Mouse (Mus musculus) kidney, adult 2 months (tissue): Measurements from ENCODE around the gene Rtp4.

Experiments used
- CTCF ChIP-seq: fragments of 200-500 bp; conservative IDR thresholded peaks from 2 replicates; pipeline ENCODE4 v1.5.1; 2011; ENCODE audit warnings: low read depth, mild to moderate bottlenecking, control low read depth, low read length, moderate library complexity, mixed read lengths; ENCODE audit not compliant: insufficient read depth, insufficient read length
- POLR2A ChIP-seq: fragments of 200-500 bp; IDR thresholded peaks from one replicate; pipeline ENCODE4 v1.6.1; 2011; ENCODE audit warnings: low read depth, low read length, control low read depth

- TF ChIP-seq CTCF (no peak), POLR2A (no peak)
Measured at GRCm38 (mm10) chr16:23607911-23608410, 87.9 kb downstream of the Rtp4 start.
